Mouse (Mus musculus) liver, embryonic 14.5 days (tissue): ENCODE measurements at regions not wholly inside any gene's neighbourhood (a gene's known extent, or its start where the extent isn't known, plus 50 kb on each side); places are given as distances from the start of the nearest gene placed in this dataset.

Source experiments
- CTCF ChIP-seq: IDR thresholded peaks from 2 replicates; pipeline ENCODE4 v1.5.1; 2016; ENCODE audit warnings: antibody characterized with exemption, low read depth, control low read depth
- EP300 ChIP-seq: IDR thresholded peaks from 2 replicates; pipeline ENCODE4 v1.6.1; 2016; ENCODE audit warnings: antibody characterized with exemption, low read depth

DNA sequence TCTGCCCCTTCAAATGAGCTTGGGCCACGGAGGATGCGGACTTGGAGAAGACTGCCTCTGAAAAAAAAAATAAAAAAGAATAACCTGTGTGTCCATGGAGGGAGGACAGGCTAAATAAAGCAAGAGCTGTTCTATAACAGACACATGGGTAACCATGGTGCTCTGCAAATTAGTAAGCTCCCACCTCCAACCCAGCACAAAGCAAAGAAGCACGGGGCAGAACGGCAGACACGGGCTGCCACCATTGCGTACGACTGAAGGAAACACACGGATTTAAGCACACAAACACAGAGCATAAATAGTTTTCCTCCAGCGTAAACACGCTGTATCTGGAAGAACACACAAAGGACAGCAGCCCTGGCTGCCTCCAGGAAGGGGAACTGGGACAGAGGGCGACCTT is 101.9 kb upstream of the Syt13 start:
- no peak for TF ChIP-seq EP300
- TF ChIP-seq CTCF, result no peak
